Mouse (Mus musculus): ENCODE measurements around the gene Nup210.

Gene Nup210

DNA sequence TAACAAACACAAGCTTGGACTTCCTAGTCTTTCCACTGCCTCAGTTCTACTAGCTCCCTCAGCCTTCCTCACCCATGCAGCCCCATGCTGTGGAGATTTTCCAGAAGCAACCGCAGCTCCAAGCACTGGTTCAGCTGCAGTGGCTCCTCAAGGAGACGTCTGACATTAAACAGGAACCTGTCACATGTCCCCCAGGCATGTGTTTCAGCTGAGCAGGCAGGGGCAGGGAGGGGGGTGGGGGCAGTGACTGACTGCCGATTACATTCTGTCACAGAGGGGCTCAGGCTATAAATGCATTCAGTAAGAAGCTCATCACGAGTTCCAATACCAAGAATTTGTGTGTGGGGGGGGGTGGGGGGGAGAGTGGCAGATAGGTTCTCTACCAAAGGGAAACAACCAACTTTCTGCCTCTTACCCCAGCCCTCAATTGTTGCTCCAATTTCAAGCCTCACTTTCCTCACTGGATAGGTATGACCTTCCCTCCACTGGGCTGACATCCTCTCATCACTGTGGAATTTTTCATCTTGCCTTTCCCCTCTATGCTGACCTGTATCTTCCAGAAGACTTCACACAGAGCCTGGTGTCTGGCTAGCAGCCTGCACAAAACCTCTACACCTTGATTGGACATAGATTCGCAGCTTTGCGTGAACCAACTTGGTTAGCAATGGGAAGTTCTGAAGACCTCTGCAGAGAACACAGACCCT lies 71.8 kb downstream of the Nup210 start:
- in situ Hi-C loops (cut with MboI; ENCODE audit: low sequenced_read_pairs) = no loop called here

DNA sequence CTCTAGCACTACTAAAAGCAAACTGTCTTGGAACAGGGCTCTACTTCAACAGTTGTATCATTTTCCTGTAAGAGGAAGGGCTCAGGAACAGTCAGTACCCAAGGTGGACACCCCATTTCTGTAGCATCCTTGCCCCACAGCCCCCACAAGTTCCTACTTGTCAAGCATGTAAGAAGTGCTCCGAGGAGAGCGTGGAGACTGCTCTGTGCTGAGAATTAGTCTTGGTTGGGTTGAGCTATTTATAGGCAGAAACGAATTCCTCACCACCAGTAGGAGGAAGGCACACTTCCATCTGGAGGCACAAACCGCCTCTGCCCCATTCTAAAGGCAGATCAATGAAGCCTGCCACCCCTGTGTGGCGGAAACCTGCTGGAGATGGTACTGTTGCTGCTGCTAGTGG lies 75.3 kb downstream of the Nup210 start:
- in situ Hi-C loops (cut with MboI; ENCODE audit: low sequenced_read_pairs) = no loop called here

DNA sequence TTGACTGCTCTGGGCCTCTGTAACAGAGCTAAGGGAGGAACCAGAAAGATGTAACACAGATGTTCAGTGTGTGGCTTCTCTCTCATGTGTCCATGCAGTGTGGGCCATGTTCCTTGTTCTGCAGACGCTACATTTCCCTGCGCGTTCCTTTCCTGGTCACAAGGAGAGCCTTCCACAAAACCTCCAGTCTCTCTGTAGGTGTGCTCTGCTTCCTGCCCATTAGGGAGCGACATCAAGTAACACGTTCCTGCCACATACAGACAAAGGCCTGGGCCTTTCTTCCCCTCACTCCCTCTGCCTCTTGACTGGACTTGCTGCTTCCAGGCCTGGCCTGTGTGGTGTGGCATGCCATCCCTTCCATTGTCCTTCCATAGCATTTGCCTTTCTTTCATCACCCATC lies 88.4 kb downstream of the Nup210 start:
- in situ Hi-C loops (cut with MboI; ENCODE audit: low sequenced_read_pairs) = no loop called here

DNA sequence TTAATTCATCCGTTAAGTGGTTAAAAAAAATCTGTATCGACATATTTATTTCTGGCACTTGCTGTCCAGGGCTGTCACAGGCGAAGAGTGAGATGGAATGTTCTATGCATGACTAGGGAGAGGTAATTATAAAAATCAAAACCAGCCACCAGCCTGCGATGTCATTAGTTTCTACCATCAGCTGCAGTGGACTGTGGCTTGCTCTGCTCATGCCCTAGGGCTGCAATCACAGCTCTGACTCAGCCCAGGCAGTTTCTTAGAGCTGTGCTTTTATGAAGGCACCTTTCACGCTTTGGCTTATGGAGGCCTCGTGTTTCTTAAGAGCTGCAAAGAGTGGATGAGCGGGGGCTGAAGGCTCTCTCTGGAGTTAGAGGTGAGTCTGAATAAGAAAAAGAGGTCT lies 95.8 kb downstream of the Nup210 start:
- in situ Hi-C loops (cut with MboI; ENCODE audit: low sequenced_read_pairs) = no loop called here

DNA sequence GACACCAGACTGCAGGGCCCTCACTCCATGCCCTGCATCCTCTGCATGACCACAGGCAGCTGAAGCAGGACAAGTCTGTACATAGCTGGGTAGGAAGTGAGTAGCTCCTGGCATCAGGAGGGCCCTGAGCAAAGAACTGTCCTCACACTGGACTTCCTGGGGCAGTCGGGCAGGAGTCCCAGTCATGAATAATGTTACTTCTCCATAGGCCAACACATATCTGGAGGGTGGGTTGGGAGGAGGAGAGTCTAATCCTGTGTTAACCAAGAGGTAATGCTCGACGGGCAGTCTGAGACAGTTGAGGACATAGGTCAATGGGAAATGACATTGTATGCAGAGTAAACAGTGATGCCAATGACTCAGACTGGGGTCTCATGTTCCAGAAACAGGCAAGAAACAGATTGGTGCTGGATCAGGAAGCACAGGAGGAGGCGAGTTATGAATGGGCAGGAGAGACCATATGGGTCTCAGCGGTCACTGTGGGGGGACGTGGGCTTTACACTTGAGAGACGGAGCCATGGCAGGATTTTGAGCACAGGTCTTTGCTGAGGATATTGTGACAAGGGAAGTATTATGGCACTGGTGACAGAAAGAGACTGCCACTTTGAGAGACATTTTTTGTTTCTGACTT lies 99.9 kb downstream of the Nup210 start:
- in situ Hi-C loops (cut with MboI; ENCODE audit: low sequenced_read_pairs) = no loop called here

DNA sequence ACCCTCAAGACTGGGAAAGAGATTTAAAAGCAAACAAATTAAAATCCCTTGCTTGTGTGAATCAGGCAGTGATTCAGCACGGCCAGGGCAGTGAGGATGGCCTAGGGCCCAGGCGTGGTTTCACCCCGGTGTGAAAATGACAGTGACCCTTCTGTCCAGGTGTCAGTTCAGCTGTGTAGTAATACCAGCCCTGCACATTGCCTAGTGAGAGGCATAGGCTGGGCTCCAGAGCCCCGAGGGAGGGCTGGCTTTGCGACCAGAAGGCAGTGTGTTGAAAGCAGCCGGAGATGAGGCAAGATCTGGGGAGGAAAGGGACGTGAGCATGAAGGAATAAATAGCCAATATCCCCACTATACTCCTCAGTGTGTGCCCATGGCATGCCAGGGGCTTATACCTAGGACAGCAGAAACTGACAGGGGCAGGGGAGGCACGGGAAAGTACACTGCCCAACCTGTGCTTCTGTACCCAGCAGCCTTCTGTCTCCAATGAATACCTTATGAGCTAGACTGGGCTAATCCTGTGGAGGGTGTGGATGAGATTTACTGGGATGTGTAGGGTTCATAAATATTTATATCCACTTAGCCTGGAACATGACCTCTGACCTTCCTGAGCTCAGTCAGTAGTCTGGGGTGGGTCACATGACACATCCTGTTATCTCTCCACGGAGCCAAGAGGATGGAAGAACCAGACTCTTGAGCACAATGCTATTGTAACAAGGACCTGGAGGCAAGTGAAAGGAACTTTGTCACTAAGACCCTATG lies 102.3 kb downstream of the Nup210 start:
- in situ Hi-C loops (cut with MboI; ENCODE audit: low sequenced_read_pairs) = no loop called here

DNA sequence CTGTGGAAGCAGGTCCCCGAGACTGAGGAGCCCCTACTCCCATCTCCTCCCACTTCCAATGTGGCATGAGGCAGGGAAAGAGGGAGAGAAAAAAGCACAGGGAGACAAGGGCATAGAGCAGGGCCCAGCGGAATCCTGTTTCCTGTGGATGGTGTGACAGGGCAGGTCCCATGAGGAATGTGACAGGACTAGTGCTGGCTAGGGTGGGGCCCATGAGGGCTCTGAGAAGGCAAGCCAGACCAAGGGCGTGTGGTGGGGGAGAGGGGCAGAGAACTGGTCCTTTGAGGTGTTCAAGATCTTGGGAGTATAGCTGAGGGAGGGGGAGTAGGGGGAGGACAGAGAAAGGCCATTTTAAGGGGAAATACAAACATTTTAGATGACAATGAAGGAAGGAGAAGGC lies 104.2 kb downstream of the Nup210 start:
- in situ Hi-C loops (cut with MboI; ENCODE audit: low sequenced_read_pairs) = no loop called here

DNA sequence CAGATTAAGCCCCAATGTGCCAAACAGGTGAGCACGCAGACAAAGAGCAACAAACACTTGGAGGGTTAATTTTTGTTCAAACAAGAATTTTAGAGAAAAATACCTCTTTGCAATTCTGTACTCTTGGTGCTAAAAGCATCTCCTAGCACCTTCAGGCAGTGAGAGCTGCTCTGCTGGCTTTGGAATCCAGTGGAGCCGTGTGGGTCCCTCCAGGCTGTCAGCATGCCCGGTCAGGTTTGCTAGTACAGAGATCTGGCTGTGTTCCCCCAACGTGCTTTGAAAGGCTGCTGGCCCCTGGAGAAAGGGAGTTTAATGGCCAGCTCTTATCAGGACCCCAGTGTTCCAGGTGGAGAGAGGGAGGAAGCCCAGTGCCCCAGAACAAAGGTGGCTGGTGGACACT lies 105.1 kb downstream of the Nup210 start:
- in situ Hi-C loops (cut with MboI; ENCODE audit: low sequenced_read_pairs) = no loop called here

DNA sequence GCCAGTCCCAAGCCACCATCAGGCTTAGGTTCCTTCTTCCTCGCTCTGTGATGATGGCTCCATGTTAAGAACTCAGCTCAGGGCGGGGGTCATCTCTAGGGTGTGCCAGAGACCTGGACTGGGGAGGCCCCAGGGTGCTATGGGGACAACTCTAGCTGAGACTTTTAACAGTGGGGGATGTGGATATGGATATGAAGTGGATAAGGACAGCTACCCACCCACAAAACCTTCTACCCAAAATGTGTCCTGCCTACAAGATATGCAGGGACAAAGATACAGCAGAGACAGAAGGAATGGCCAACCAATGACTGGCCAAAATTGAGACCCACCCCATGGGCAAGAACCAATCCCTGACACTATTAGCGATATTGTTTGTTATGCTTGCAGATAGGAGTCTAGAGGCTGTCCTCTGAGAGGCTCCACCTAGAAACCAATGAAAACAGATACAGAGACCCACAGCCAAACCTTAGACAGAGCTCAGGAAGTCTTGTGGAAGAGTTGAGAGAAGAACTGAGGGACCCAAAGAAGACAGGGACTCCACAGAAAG lies 108.3 kb downstream of the Nup210 start:
- in situ Hi-C loops (cut with MboI; ENCODE audit: low sequenced_read_pairs) = no loop called here

DNA sequence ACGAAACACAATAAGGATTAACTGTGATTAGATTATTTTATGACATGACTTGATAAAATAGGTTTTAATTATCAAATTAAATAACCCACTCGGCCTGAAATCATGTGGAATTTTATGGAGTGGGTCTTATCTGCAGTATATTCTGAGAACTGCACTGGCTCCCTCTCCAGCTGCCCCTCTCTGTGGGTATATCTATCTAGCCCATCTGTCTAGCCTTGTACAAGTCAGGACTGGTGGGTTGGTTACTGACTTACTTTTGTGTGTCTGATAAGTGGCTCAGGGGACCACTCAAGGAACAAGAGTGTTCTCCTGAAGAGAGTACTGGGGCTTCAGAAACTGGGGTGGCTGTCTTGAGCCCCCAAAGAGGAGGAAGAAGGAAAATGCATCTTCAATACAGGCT lies 109.4 kb downstream of the Nup210 start:
- in situ Hi-C loops (cut with MboI; ENCODE audit: low sequenced_read_pairs) = no loop called here

DNA sequence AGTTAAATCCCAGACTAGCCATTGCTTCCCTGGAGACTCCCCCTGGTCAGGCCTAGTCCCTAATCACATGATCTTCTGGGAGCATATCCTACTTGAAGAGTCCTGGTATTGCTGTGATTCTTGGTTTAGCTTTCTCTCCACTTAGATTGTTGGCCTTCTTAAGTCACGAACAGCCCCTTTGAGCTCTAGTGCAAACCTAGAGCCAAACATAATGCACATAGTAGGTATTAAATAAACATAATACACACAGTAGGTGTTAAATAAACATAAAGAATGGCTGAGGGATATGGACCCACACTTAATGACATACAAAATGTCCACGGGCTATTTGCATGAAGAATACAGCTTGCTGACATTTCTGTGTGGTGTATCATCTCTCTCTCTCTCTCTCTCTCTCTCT lies 112.5 kb downstream of the Nup210 start:
- in situ Hi-C loops (cut with MboI; ENCODE audit: low sequenced_read_pairs) = no loop called here

DNA sequence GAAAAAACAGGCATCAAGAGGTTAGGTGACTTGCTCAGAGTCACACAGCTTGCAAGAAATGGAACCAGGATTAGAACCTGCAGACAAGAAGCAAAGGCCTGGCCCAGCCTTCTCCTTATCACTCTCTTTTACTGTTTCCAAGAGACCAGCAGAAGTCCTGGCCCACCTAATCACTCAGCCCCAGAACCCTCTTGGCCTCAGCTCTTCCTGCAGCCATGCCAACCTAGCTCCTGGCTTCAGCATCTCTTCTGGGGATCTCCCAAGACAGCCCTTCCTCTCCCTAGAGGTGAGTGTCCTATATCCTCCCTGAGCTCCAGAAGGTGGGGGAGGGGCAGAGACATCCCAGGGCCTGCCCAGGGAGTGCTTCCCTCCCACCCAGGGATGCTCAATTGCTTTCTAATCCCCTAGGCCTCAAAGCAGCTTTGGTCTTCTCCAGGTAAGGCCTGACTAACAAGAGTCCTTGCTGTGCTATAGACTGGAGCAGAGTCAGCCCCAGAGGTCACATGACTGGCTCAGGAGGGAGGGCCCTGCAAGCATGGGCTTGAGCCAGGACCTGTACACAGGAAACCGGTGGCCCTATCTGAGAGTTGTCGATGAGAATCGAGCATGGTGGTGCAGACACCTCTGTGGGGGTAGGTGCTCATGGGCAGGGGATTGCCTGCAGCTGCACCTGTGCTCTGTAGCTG lies 113.2 kb downstream of the Nup210 start:
- in situ Hi-C loops (cut with MboI; ENCODE audit: low sequenced_read_pairs) = no loop called here

DNA sequence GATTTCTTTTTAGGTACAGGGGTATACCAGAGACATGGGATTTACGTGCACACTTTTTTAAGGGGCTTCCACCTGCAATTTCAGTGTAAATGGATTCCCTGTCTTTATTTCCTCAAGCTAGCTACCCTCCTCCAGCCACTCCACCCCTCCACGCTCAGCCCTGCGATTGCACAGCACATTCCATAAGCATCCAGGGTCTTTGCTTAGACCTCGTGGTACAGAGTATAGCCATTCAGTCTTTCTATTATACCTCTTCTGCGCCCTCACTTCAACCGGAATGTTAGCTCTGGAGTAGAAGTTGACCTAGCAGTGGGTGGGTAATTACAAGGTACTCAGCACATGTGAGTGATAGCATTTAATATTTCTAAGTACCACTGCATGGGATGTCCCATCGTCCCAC lies 115.1 kb downstream of the Nup210 start:
- in situ Hi-C loops (cut with MboI; ENCODE audit: low sequenced_read_pairs) = no loop called here

DNA sequence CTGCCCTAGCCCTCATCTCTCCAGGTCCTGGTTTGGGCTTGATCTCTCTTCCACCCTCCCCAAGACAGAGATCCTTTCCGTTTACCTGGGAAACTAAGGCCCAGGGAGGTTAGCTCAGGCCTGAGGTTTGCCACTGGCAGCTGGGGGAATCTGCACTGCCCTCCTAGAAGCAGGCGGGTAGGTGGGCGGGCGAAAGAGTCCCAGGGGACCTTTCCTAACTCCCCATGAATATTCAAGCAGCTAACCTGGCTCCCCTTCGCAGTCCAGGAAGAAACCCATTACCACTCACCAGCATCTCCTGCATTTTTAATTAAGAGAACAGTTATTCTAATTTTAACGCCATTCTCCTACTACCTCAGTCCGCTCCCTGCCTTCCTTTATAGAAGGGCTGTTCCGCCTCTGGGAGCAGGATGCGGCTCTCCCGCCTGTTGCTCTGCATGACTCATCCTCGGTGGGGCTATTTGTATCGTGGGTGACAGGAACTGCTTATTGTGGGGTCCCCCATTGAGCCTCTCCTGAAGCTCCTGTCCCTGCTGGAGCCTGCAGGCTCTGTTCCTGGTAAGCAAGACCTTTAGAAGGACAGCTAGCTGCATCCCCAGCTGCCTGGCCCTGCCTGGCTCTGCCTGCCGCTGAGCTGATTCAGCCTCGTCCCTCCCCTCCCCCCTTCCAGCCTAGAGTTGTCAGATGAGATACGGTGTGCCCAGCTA lies 115.7 kb downstream of the Nup210 start:
- in situ Hi-C loops (cut with MboI; ENCODE audit: low sequenced_read_pairs) = no loop called here

DNA sequence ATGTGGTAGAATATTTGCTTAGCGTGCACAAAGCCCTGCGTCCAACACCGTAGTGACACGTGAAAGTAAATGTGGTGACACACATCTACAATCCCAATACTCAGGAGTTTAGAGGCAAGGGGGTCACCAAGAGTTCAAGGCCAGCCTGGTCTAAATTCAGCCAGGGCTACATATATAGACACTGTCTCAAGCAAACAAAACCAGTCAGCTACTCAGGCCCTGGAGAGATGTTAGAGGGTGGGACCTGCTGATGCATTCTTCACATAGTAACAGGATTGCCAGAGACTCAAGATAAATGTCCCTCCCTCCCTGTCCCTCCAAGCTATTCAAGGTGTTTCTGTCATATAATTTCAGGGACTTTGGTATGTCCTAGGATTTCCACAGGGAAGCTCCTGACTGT lies 117.5 kb downstream of the Nup210 start:
- in situ Hi-C loops (cut with MboI; ENCODE audit: low sequenced_read_pairs) = no loop called here

DNA sequence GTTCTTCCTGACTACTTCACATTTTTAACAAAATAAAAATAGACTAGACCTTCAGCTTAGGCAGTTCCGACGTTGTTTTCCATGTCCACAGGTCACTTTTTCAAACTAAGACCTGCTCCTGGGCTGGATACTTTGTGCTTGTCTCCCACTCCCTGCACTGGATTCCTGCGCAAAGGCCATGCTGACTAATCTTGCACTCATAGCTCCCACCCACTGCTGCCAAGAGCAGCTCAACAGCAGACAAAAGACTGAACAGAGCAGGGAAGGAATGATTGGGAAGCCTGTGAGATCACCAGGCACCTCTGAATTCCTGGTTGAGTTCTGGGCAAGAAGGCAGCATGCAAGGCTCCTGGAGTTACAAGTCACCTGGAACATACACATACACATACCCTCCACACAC lies 119.6 kb downstream of the Nup210 start:
- in situ Hi-C loops (cut with MboI; ENCODE audit: low sequenced_read_pairs) = no loop called here

DNA sequence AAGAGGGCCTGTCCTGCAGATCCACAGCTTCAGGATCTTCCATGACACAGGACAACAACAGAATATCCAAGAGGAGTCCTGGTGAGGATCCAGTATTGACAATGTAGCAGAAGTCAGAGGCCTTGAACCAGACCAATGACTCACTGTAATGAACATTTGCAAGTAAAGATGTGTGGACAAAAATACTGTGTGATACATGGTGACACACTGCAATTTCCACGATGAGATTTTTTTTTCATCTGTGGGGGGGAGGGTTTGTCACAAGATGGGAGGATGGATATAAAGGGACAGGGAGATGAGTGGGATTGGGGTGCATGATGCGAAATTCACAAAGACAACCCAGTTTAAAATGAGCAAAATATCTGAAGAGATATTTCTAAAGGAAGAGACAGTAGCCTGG lies 120.4 kb downstream of the Nup210 start:
- in situ Hi-C loops (cut with MboI; ENCODE audit: low sequenced_read_pairs) = no loop called here

DNA sequence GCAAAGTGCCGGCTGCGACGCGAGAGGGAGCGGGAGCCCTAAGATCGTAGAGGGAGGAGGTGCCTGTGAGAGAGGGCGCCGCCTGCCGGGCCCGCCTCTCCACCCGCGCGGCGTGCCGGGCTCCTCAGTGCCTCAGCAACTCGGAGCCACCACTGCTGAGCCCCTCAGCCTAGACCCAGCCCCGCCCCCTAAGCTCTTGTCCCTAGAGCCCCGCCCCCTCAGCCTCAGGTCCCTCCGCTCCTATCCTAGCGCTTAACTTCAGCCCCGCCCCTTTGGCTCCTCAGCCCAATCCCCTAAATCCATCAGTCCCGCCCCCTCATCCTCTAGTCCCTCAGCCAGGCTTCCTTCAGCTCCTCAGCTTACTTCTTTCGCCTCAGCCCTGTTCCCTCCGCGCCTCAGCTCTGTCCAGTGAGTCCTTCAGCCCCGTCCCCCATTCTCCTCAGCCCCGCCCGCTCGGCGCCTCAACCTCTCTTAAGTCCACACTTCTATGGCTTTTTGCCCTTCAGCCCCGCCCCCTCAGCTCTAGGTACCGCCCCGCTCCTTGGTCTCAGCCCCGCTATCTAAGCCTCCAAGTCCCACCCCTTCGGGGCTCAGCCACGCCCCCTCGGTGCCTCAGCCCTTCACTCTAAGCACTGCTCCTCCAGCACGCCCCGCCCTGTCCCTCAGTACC lies 127.8 kb downstream of the Nup210 start, which contains the start of gene Iqsec1:
Gene Iqsec1, minus strand, starts transcription at position 38 of the 670 bp plus-strand sequence.
- in situ Hi-C loops (cut with MboI; ENCODE audit: low sequenced_read_pairs) = no loop called here

DNA sequence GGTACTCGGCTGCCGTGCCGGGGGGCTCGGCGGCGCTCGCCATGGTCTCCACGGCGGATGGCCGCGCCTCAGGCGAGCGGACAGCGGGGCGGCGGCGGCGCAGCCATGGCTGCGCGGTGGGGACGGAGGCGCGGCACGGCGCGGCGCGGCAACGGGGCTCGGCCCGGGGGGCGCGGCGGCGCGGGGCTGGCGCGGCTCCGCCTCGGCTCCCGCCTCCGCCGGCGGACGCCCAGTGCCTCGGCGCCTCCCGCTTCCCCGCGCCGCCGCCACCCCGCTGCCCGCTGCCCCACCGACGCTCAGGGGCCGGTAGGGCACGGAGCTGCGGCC lies 128.4 kb downstream of the Nup210 start:
- in situ Hi-C loops (cut with MboI; ENCODE audit: low sequenced_read_pairs) = no loop called here
